Mouse (Mus musculus) adrenal gland, postnatal 14 days (tissue): ENCODE results near the gene Rhbdl1. TPM values are rescaled to one million over a fixed set of nuclear protein-coding genes. Genes with fewer than 3 reads are reported as not detected.

ENCODE experiments used
- DNase-seq: peaks from one replicate; pipeline ENCODE4 v3.0.0; 2021; ENCODE audit warnings: mixed read lengths
- long read RNA-seq, 2 experiments: library from polyadenylated mRNA; stranded (forward); transcript quantifications; one replicate each; pipeline ENCODE4 v2.0.0; 2021
- total RNA-seq: library from RNA; stranded (reverse); gene quantifications from 2 replicates; pipeline ENCODE4 v1.2.3, GENCODE M21; 2021

Gene Rhbdl1
- total RNA-seq, result 12.9 and 14.9 TPM in 2 replicates
- long read RNA-seq, experiment 1, transcript Rhbdl1-201 (8 exons, 1,711 nt), result major isoform, 14 of 60 reads
- long read RNA-seq, experiment 1, partial matches to known transcripts, result 18 of 60 reads
- long read RNA-seq, experiment 1, other reads (novel, unspliced or antisense), result 28 of 60 reads
- long read RNA-seq, experiment 2, transcript Rhbdl1-201 (8 exons, 1,711 nt), result major isoform, 8 of 34 reads
- long read RNA-seq, experiment 2, partial matches to known transcripts, result 14 of 34 reads
- long read RNA-seq, experiment 2, other reads (novel, unspliced or antisense), result 12 of 34 reads

GRCm38 (mm10) chr17:25837076-25837410 lies at the start of gene Rhbdl1:
Gene Rhbdl1 (minus strand): TSS chr17:25837295.
- peak; percentile 92 for DNase-seq

DNA sequence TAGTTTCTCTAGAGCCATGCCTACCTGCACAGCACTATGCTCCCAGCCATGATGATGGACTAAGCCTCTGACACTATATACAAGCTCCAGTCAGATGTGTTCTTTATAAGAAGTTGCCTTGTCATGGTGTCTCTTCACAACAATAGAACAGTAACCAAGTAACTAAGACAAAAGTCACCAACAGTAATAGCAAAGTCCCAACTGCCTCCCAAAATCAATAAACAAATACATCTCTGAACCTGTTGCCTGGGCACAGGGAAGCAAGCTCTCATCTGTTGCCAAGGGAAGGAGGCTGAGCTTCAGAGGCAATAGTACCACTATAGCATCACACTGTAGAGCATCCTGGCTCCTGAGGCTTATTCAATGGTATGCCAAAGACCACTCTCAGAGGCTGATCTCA lies 49.7 kb upstream of the Rhbdl1 start:
- no peak for DNase-seq

GRCm38 (mm10) chr17:25885636-25886035 lies 48.5 kb upstream of the Rhbdl1 start:
- DNase-seq, result no peak

GRCm38 (mm10) chr17:25883824-25884223 lies 46.7 kb upstream of the Rhbdl1 start:
- no peak for DNase-seq

GRCm38 (mm10) chr17:25883268-25883667 lies 46.2 kb upstream of the Rhbdl1 start:
- DNase-seq, result no peak

DNA sequence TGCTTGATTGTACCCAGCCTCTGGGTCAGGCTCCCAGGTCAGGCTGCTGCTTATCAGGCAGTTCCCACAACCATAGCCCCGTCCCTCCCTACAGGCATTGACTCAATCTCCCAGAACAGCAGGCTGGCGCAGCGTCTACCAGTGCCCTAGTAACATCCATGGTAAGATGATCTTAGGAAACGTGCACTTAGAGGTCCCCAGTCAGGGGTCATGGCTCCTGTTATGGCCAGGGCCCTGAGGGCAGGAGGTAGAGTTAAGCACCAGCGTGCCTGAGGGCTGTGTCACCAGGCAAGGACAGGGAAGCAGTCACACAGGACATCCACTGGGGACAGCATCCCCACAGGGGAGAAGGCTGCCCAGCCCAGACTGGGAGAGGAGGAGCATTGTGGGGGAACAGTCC lies 45.2 kb upstream of the Rhbdl1 start:
- peak; percentile 68 for DNase-seq

- DNase-seq, result no peak
Measured at GRCm38 (mm10) chr17:25881691-25882090, 44.6 kb upstream of the Rhbdl1 start.

DNA sequence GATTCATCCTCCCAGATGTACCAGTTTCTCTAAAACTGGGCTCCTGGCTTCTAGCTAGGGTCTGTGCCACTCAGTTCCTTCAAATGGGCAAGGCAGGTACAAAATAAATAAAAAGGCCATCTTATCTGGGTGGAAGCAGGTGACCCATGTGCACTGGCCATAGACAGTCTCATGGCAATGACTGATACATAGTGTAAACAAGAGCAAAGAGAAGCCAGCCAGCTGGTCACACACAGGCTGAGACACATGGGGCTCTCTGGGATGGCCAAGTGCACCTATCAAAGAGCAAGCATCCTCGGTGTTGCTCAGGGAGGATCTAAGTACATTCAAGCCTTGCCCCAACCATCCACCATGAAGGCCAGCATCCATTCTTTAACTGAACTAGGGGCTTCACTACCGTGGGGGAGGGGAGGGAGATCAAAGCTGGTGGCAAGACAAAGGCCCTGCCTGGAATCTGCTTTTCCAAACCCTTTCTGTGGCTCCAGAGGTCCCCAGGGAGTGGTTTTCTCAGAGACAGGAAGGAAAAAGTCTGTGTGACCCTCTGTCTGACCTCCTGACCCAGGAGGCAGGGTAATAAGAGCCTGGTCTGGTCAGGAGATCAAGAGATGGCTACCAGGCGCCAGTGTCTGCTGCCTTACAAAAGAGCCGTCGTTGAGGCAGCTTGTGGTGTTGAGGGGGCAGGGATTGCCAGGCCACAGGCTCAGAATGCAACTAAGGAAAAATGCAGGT lies 44.0 kb upstream of the Rhbdl1 start:
- DNase-seq, result no peak

- DNase-seq, result no peak
Measured at GRCm38 (mm10) chr17:25880196-25880910, 43.3 kb upstream of the Rhbdl1 start, which contains the start of gene Wfikkn1. Gene Wfikkn1 (minus strand): TSS chr17:25880858.

DNA sequence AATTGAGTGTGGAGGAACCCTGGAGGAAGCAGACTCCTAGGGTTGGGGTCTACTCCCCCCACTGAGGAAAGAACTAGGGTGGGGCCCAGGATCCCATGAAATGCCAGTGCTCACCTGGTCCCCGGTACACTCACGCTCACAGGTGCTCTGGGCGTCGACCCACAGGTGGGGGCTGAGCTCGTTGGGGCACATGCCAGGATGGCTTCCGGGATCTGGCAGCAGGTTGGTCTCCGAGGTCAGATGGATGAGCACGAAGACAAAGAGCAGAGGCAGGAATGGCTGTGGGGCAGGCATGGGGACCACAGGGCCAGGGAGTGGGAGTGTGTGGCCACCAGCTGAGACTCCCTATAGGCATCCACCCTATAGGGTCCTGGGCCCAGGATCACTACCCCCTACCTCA lies 42.7 kb upstream of the Rhbdl1 start:
- DNase-seq, result no peak

DNA sequence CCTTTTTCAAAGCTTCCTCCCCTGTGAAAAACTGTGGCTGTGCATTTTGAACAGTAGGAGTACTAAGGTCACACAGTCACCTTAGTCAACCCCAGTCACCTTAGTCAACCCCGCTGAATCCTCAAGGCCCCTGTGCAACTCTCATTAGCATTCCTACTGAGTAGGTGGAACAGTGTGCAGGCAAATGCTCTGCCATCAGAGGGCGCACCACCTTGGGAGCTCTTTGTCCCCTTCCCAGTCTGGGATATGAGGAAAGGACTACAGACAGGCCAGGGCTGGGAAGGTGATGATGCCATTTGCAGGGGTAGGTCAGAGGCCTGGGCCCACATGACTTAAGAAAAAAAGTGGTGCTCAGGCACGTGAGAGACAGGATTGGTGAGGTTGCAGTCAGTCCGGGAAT lies 42.2 kb upstream of the Rhbdl1 start:
- DNase-seq, result peak; percentile 78

- no peak for DNase-seq
Measured at GRCm38 (mm10) chr17:25878611-25879180, 41.6 kb upstream of the Rhbdl1 start.

- no peak for DNase-seq
Measured at GRCm38 (mm10) chr17:25877741-25878610, 40.9 kb upstream of the Rhbdl1 start.

GRCm38 (mm10) chr17:25877025-25877424 lies 39.9 kb upstream of the Rhbdl1 start:
- DNase-seq, result no peak

GRCm38 (mm10) chr17:25876347-25876915 lies 39.3 kb upstream of the Rhbdl1 start:
- DNase-seq, result peak; percentile 36

DNA sequence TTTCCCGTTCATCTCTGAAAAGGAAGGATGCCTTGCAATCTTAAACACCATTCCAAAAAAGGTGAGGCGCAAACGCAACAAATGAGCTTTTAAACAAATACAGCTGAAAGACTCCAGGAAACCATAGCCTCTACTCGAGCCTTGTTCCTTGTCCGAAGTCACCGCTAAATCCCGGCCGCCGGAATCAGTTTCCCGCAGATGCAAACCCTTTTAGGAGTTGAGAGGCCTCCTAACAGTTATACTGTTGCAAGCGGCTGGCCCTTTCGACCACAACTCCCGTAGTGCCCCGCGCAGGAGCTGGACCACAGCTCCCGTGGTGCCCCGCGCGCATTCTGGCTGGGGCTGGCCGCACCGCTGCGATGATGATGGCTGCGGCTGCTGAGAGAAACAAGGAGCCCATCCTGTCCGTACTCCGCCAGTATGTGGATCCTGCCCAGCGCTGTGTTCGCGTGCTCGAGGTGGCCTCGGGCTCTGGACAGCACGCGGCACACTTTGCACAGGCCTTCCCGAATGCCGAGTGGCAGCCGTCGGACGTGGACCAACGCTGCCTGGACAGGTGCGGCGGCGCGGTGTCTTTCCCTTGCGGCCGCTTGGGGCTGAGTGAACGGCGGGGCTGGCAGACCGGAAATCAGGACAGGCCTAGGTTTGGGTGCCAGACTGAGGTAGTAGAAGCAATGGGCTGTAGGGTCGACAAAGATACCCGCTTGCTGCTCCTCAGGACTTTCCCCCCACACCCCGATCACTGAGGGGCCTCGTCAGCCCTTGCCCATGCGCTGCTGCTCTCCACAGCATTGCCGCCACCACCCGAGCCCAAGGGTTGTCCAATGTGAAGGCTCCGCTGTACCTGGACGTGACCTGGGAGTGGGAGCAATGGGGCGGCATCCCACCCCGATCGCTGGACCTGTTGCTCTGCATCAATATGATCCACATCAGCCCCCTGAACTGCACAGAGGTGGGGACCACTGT lies 38.4 kb upstream of the Rhbdl1 start:
- peak; percentile 95 for DNase-seq

- DNase-seq, result peak; percentile 91
Measured at GRCm38 (mm10) chr17:25874721-25875170, 37.7 kb upstream of the Rhbdl1 start, which contains the start of gene Mettl26. Gene Mettl26 (plus strand): TSS chr17:25875074.

GRCm38 (mm10) chr17:25874148-25874720 lies 37.1 kb upstream of the Rhbdl1 start:
- peak; percentile 53 for DNase-seq

DNA sequence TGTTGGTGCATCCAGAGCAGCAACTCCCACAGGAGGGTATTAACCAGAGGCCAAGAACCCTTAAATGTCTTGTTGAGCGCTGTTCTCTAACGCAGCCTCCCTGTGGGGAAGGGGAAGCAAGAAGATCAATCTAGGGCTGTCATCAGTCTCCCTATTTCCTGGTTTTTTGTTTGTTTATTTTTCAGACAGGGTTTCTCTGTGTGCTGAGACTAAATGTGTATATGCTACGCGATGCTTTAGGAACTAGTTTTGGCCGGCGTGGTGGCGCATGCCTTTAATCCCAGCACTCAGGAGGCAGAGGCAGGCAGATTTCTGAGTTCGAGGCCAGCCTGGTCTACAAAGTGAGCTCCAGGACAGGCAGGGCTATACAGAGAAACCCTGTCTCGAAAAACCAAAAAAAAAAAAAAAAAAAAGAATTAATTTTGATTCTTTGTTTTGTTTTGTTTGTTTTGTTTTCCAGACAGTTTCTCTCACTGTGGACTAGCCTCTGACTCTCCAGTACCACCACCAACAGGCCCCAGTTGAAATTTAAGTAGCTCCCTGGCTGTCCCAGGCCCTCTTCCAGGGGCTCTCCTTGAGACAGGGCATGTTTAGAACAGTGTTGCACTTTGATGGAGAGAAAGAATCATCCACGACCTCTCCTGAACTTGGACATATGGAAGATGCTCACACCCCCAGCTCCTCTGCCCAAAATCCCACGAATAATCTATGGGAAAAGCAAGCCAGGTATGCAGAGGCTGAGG lies 36.5 kb upstream of the Rhbdl1 start:
- DNase-seq, result no peak
